Mouse (Mus musculus) brain, embryonic 14.5 days (tissue): ENCODE data around the gene Cpd.

ENCODE experiments used
- CTCF ChIP-seq: fragments of 200-500 bp; IDR thresholded peaks from 2 replicates; pipeline ENCODE4 v1.5.1; 2012; ENCODE audit warnings: inconsistent platforms, mild to moderate bottlenecking, moderate library complexity, borderline replicate concordance; ENCODE audit not compliant: insufficient read depth, insufficient read length; ENCODE audit errors: extremely low read depth
- POLR2A ChIP-seq: fragments of 200-500 bp; IDR thresholded peaks from 2 replicates; pipeline ENCODE4 v1.6.1; 2012; ENCODE audit warnings: mild to moderate bottlenecking, inconsistent platforms, borderline replicate concordance; ENCODE audit not compliant: poor library complexity, insufficient read depth, insufficient read length, severe bottlenecking; ENCODE audit errors: extremely low read depth

DNA sequence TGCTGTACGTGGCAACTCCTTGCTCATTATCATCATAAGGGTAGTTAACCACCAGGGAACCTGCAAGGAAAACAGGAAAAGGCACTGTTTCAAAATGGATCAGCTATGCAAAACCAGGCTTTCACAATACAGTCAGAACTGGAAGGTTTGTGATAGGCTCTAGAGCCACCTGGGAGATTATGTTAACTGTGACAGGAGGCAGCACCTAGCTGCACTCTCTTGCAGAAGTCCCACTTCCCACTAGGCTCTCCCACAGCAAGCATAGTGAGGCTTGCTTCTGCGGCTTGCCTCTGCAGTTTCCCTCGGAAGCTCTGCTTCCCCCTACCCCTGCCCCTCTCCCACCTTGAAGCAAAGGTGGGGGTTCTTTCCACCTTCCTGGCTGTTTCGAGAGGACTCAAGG, 40.8 kb downstream of the Cpd start:
- TF ChIP-seq POLR2A (no peak), CTCF (no peak)
